Mouse (Mus musculus): ENCODE measurements around the gene Eif2b4. TPM values are rescaled to one million over a fixed set of nuclear protein-coding genes. Genes with fewer than 3 reads are reported as not detected.

Eif2b4 gene
- polyA plus RNA-seq, 1 experiment from 2014 or later = 65.0 TPM

GRCm38 (mm10) chr5:31137658-31138057, 55.6 kb downstream of the Eif2b4 start:
- ATAC-seq (ENCODE audit: low FRiP score) = no peak
- Histone ChIP-seq H3K4me3 (replicated peaks) (peak overlapping the region; percentile 28), H3K9me3 (no peaks in the 10 kb centered on the region), H3K27me3 (peaks cover 68% of the 10 kb centered on the region), H3K9ac (no peak overlapping the region), H3K4me2 (peak overlapping the region; percentile 51), H3K36me3 (replicated peaks) (peaks cover 4% of the 10 kb centered on the region; the same call in 1 of the 2 replicates), H3K4me1 (peaks cover 23% of the 10 kb centered on the region), H3K27ac (no peak overlapping the region)
- WGBS = under 1% methylated on average over 13 of the region's 13 CpGs

Other genes with a start within 250 kb of the Eif2b4 start
- 6.4 and 7.3 TPM in 2 replicates for gene Cgref1, start 247.8 kb downstream of the Eif2b4 start, polyA plus RNA-seq (2016; fragmentation: Nextera tagmentation; extraction: Ambion mirVana)
- gene Preb, start 233.1 kb downstream of the Eif2b4 start, polyA plus RNA-seq (2016; fragmentation: Nextera tagmentation; extraction: Ambion mirVana) = 131 and 133 TPM in 2 replicates
- not detected in 2 replicates for gene Tcf23, start 224.8 kb downstream of the Eif2b4 start, polyA plus RNA-seq (2016; fragmentation: Nextera tagmentation; extraction: Ambion mirVana)
- gene Atraid, start 145.1 kb downstream of the Eif2b4 start, polyA plus RNA-seq (2016; fragmentation: Nextera tagmentation; extraction: Ambion mirVana) = 96.6 and 100 TPM in 2 replicates
- gene Slc5a6, start 144.5 kb downstream of the Eif2b4 start, polyA plus RNA-seq (2016; fragmentation: Nextera tagmentation; extraction: Ambion mirVana) = 11.1 and 12.1 TPM in 2 replicates
- 45.4 and 54.1 TPM in 2 replicates for gene Cad, start 138.7 kb downstream of the Eif2b4 start, polyA plus RNA-seq (2016; fragmentation: Nextera tagmentation; extraction: Ambion mirVana)
- not detected in 2 replicates for gene Dnajc5g, start 87.1 kb downstream of the Eif2b4 start, polyA plus RNA-seq (2016; fragmentation: Nextera tagmentation; extraction: Ambion mirVana)
- gene Slc30a3, start 85.2 kb downstream of the Eif2b4 start, polyA plus RNA-seq (2016; fragmentation: Nextera tagmentation; extraction: Ambion mirVana) = 2.3 and 2.9 TPM in 2 replicates
- gene Trim54, start 76.7 kb downstream of the Eif2b4 start, polyA plus RNA-seq (2016; fragmentation: Nextera tagmentation; extraction: Ambion mirVana) = not detected in 2 replicates
- gene Ucn, start 54.6 kb downstream of the Eif2b4 start, polyA plus RNA-seq (2016; fragmentation: Nextera tagmentation; extraction: Ambion mirVana) = not detected in 2 replicates
- 47.0 and 47.2 TPM in 2 replicates for gene Mpv17, start 39.2 kb downstream of the Eif2b4 start, polyA plus RNA-seq (2016; fragmentation: Nextera tagmentation; extraction: Ambion mirVana)
- 1.7 and 2.1 TPM in 2 replicates for gene Gm29609, start 13.5 kb downstream of the Eif2b4 start, polyA plus RNA-seq (2016; fragmentation: Nextera tagmentation; extraction: Ambion mirVana)
- 102 and 110 TPM in 2 replicates for gene Gtf3c2, start 13.3 kb downstream of the Eif2b4 start, polyA plus RNA-seq (2016; fragmentation: Nextera tagmentation; extraction: Ambion mirVana)
- gene Snx17, start 203 bp downstream of the Eif2b4 start, polyA plus RNA-seq (2016; fragmentation: Nextera tagmentation; extraction: Ambion mirVana) = 138 and 141 TPM in 2 replicates
- 14.3 and 17.7 TPM in 2 replicates for gene Zfp513, start 8.9 kb upstream of the Eif2b4 start, polyA plus RNA-seq (2016; fragmentation: Nextera tagmentation; extraction: Ambion mirVana)
- 169 TPM in 2 replicates for gene Ppm1g, start 27.3 kb upstream of the Eif2b4 start, polyA plus RNA-seq (2016; fragmentation: Nextera tagmentation; extraction: Ambion mirVana)
- gene Nrbp1, start 47.4 kb upstream of the Eif2b4 start, polyA plus RNA-seq (2016; fragmentation: Nextera tagmentation; extraction: Ambion mirVana) = 137 and 139 TPM in 2 replicates
- 0.54 and 0.89 TPM in 2 replicates for gene Gm9970, start 47.8 kb upstream of the Eif2b4 start, polyA plus RNA-seq (2016; fragmentation: Nextera tagmentation; extraction: Ambion mirVana)
- gene Krtcap3, start 58.3 kb upstream of the Eif2b4 start, polyA plus RNA-seq (2016; fragmentation: Nextera tagmentation; extraction: Ambion mirVana) = 4.7 and 6.7 TPM in 2 replicates
- gene Ift172, start 97.7 kb upstream of the Eif2b4 start, polyA plus RNA-seq (2016; fragmentation: Nextera tagmentation; extraction: Ambion mirVana) = 46.1 and 47.8 TPM in 2 replicates
- gene Fndc4, start 102.7 kb upstream of the Eif2b4 start, polyA plus RNA-seq (2016; fragmentation: Nextera tagmentation; extraction: Ambion mirVana) = 62.2 and 66.3 TPM in 2 replicates
- 0.24 TPM in 1 of 2 replicates, not detected in the other for gene Gckr, start 104.0 kb upstream of the Eif2b4 start, polyA plus RNA-seq (2016; fragmentation: Nextera tagmentation; extraction: Ambion mirVana)

Data from forebrain, embryonic 12.5 days (tissue).